Mouse (Mus musculus) mouse embryonic stem cell (cell line): Measurements from ENCODE around the gene Rce1.

ENCODE experiments used
- in situ Hi-C, 2 experiments: fragments of 300-500 bp; cut with MboI; formaldehyde crosslinking; loops; 1 replicate in 1 of 2; 3 replicates in 1 of 2; pipeline ENCODE4 v1.14.3; 2019 to 2020; ENCODE audit warnings: low sequenced_read_pairs in 2 of 2, low pct_unique_long_range_greater_than_20kb in 1 of 2, mixed read lengths in 1 of 2; ENCODE audit not compliant: unreplicated experiment in 1 of 2

Gene Rce1

DNA sequence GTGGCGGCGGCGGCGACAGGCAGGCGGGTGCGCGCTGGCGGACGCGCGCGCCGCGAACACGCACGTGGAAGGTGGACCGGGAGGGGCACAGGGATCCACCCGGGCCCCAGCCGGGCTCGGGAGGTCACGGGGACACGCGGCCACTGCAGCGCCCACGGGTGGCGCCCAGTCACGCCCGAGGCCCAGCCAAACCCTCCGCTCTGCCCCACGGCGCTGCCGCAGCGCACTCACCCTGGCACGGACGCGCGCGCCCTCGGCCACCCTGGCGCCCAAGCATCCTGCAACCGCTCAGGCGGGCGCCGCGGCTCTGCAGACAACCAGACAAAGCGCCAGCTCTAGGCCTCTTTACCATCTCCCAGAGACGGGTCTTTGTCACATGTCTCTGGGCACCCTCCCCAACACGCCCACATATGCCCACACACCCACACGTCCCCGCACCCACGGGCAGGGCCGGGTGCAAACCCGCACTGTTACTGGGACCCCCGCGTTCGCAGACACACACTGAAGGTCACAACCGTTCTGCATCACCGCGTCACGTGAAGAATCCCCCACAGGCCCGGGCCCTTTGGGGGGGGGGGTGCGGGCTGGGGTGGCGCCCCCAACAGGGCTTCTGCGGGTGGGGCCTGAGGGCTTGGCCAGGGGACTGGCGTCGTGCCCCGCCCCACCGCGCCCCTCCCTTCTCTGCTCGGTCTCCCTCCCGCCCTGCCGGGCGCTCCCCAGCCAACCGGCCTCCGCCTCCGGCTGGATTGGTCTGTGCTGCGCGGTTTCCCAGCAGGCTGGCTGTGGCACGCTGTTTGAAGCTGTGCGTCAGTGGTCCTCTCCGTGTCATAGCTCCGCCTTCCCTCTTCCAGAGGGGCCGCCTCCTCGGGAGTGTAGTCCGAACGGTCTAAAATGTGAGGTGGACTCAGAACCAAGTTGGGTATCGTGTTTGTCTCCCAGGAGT lies 10.0 kb downstream of the Rce1 start, which contains the start of gene Lrfn4:
Lrfn4 (minus strand) TSS at position 517 of the 943 bp plus-strand sequence.
- in situ Hi-C loops: no loop called here

DNA sequence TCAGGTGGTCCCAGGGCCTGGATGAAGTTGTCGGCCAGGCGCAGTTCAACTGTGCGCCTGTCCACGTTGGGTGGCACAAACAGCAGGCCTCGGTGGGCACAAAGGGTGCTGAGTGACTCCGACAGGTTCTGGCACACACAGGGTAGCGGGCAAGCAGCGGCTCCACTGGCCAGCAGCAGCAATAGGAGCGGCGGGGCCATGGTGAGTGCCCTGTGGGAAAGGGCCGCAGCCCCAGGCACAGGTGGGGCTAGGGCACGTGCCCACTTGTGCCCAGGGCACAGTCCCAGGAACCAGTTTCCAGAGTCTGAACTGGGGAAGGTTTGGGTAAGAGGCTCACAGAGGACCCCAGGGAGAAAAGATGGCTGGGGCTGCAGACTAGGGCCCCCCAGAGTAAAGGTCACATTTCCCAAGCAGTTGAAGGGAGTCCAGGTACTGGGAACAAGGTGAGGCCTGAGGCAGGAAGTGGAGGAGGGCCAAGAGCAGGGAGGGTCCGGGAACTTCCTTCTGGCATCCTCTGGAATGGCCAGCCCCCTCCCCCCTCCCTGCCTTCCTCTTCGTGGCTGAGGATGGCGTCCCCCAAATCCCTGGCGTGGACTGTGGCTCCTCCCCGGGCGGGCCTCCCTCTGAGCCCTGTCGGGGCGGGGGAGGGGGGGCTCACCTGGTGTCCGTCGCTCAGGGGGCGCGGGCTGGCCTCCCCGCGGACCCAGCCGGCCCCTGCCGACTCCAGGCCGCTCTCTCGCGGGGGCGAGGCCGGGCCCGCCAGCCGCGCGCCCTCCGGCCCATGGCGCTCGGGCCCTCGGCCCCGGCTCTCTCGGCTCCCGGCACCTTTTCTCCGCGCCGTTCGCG lies 10.9 kb downstream of the Rce1 start:
- in situ Hi-C loops: no loop called here

DNA sequence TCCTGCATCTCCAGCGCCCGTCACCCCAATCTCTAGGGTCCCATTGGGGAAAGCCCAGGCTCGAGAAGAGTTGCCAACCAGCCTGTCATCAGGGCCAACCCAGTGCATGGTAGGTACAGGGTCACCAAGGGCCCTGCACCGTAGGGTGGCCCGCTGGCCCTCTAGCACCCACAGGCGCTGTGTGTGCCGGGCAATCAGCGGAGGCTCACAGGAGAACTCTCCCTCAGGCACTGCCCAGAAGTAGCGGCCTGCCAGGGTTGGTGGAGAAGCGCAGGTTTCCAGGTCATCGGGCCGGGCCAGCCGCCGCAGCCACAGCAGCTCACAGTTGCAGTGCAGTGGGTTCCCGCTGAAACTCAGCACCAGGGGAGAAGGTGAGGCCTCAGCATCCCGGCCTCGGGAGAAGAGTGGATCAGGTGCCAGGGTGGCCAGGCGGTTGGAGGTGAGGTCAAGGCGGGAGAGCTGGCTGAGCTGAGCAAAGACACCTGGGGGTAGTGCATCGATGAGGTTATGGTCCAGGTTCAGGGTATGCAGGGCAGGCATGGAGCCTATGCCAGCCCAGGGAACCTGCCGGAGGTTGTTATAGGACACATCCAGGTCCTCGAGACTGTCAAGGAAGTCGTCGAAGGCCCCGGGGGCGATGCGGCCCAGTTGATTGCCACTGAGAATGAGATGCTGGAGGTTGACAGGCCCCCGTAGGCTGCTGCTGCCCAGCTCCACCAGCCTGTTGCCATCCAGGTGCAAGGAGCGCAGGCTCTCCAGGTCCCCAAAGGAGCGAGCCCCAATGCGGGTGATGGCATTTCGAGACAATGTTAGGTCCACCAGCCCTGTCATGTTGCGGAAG lies 11.8 kb downstream of the Rce1 start:
- in situ Hi-C loops: no loop called here

DNA sequence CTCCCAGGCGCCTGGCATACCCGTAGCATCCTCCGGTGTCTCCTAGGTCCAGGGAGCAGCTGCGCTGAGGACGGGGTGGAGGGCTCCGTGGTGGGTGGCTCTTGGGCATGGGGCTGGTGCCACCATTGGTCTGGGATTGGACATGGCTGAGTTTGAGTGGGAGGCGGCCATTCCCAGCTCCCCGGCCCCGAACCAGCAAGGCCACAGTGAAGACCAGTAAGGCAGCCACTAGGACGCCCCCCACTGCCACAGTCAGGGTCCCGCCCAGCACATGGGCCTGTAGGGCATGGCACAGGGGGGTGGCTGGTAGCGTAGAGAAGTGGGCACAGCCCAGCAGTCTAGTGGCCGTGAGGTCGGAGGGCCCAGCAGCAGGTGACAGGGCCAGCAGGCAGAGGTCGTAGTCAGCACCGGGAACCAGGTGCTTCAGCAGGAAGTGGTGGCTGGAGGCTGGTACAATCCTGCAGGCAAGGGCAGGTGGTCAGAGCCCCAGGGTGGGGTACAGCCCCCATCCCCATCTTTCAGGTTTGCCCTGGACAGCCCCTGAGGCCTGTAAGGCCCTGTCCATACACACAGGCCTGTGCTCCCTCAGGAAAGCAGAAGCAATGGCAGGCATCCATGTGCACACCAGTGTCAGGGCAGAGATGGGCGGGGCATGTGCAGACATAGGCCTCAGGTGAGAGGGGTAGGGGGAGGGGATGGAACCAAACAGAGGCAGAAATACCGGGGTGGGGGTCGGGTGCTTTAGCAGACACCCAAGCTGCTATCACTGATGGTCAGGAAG lies 13.1 kb downstream of the Rce1 start:
- in situ Hi-C loops: no loop called here

DNA sequence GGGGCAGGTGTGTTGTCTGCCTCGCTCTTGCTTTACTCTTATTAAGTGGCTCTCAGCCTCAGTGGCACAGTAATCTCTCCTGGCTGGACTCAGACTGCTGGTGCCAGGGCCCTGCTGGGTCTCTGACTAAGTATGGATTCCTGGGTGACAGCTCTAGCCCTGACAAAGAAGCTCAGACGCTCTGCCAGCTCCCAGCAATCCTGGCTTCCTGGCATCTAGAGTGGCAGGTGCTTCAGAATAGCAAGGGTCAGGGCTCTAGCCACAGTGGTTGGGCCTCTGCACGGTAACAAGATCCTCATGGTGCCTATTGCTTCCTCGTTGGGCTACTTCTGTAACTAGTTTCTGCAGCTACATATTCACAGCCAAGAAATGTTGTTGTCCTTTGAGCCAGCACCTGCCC lies 15.3 kb downstream of the Rce1 start:
- in situ Hi-C loops: no loop called here

DNA sequence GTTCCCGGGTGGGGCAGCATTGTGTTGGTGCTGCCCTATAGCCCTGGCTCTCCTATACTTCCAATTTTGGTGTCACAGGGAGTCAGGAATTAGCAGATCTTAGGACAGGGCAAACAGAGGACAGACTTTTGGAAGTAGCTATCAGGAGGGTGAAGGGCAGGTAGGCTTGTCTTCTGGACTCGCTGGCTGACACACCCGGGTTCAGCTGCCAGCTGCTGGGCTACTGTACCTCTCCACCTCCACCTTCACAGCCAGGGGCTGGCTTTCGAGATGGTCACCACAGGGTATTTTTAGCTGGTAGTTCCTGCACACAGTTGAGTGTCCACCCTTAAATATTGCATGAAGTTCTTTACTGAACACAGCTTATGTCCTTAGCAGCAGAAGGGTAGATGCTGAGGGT lies 16.9 kb downstream of the Rce1 start:
- in situ Hi-C loops: no loop called here

DNA sequence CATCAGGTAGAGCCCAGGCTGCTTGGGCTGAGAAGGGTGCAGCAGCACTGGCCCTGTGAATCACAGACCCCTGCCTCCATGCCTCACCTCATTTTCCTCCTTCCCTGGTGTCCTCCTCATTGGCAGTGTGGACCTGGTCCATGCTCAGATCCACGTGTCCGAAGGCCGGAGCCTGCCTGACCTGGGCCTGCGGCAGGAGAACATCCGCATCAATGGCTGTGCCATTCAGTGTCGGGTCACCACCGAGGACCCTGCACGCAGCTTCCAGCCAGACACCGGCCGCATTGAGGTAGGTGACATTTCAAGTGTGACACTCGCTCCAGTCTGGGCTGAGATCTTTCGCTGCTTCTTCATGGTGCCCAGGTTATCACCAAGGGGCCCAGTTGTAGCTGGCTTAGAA lies 18.0 kb downstream of the Rce1 start:
- in situ Hi-C loops: no loop called here

DNA sequence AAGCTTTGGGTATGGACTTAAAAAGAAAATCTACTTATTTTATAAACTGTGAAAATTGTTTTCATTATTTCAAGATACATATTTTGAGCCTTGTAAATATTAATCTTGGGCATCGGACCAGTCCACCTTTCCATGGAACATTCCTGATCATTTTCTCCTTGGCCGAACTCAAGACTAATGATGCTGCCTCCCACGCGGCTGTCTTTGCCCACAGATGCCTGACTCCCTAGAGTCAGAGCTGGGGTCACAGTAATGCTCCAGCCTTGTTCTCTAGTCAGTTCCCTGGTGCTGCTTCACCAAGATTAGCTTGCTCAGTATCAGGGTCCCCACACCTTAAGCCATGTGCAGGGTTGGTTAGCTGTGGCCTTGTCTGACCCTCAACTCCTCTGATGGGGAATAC lies 19.8 kb downstream of the Rce1 start:
- in situ Hi-C loops: no loop called here

DNA sequence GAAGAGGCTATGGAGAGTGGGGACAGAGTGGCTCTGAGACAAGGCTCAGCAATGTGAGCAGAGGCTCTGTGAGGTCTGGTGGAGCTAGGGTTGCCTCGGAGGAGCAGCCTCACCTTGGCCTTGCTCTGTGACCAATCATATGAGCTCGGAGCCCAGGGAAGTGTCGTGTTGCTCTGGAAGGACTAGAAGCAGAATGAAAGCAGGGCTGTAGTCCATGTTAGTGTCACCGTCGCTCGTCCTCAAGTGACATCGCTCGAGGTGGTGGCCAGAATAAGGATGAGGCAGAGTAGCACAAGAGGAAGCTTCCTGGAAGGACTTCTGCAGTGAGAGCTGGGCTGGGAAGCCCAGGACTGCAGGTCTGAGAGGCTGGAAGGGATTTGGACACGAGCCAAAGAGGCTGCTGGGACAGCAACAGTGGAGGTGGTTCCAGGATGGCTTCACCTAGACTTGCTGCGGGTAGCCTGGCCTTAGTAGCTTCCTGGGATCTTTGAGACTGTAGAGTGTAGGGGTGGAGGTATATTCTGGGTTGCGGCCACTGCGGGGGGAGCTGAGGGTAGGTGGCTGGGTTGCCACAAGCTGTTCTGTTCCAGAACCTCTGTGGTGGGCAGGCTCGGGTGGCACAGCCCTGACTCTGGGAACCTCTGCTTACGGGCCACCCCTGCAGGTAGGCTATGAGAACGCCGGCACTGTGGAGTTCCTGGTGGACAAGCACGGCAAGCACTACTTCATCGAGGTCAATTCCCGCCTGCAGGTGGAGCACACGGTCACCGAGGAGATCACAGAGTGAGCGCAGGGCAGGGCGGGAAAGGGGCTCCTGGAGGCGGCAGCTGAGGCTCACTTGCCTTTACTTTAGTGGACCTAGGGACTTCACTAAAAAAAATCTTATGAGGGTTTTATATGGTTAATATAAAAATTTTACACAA lies 21.4 kb downstream of the Rce1 start:
- in situ Hi-C loops: no loop called here

DNA sequence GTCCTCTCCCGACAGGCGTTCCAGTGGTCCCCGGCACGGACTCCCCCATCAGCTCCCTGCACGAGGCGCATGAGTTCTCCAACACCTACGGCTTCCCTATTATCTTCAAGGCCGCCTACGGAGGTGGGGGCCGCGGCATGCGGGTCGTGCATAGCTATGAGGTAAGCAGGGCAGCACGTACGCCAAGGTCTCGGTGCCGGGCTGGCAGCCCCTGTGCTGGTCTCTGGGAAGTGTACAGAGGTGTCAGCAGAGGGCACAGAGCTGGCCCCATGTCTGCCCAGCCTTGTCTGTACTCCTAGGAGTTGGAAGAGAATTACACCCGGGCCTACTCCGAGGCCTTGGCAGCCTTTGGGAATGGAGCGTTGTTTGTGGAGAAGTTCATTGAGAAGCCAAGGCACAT lies 23.0 kb downstream of the Rce1 start:
- in situ Hi-C loops: no loop called here

DNA sequence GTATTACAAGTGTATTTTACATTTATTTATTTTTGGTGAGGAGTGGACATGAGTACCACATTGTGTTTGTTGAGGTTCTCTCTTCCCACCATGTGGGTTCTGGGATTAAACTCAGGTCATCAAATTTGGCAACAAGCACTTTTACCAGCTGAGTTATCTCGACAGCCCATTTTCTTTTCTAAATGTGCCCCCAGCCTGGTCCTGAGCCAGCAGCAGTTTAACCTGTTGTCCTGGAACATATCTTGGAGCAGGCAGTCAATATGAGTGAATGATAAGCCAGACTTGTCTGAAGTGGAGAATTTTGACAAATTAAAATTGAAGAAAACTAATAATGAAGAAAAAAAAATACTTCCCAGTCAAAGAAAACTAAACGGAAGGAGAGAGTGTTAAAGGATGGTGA lies 29.4 kb downstream of the Rce1 start:
- in situ Hi-C loops: no loop called here

DNA sequence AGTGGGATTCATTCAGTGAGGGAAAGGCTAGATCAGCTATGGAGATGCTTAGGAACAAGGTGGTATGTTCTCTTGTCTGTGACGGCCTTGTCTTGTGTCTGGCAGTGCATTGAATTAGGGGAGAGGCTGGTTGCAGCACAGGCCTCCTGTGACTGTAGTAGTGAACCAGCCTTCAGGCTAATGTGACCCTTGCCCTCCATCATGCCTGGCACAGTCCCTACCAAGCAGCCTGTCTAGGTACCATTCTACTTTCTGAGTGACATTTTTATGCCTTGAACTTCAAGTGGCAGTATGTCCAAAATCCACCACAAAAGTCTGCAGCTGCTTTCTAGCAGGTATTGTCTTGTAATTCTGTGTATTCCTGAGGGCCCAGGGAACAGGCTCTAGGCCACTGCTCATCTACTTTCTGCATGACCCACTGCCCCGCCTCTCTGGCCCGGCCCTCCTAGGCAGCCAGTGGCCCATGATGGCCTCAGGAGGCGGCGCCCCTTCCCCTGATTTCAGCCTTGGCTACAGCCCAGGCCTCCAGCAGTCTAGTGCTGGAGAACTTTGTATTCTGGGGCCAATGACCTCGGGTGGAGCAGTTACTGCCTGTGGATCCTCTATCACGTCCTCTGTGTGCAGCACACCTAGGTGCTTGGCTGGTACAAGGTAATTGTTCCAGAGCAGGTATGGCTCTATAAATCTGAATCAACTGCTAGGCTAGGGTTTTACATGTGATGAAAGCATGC lies 31.5 kb downstream of the Rce1 start:
- in situ Hi-C loops: no loop called here

DNA sequence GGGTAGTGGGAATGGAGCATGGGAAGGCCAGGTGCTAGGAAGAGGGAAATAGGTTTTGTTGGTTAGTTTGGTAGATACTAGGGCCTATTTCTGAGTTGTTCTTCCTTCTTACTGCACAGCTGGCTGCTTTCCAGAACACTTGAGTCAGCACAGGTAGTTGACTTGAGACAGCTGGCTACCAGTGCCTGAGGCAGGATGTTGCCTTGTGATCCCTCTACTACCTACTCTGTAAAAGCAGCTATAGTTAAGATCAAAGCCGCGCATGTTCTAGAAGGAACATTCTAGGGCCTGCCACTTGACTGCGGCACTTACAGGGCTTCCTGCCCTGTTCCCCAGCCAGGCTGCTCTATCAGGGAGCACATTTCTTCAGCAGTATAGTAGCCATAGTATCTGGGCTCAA lies 35.4 kb downstream of the Rce1 start:
- in situ Hi-C loops: no loop called here

DNA sequence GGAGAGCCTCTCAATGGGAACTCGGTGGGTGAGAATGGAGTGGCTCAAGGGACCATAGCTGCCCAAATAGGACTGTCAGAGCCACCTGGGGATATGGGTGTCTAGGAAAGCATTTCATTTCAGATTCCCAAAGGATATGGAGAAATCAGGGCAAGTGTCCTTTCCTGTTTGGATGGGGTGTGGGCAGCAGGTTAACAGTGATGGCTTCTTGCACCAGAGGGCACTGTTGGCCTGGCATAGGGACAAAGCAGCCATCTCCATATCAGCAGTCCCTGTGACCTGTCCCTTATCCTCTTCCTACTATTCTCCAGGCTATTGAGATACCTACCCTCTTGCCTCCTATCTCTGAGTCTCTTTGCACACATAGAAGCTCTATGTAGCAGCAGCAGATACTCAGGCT lies 36.4 kb downstream of the Rce1 start:
- in situ Hi-C loops: no loop called here

DNA sequence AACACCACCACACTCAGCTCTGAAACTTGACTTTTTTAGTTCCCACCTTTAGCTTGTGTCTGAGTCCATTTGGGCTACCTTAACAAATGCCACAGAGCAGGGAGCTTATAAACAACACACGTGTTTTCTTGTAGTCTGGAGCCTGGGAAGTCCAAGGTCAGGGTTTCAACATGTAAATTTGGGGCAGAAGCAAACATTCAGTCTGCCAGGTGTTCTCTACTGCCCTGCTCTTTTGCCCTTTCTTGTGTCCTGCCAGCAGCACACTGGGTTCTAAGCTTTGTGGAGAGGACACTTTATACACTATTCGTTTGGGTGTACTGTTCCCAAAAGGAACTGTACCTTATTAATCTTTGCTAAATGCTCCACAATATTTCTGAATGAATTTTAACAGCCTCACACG lies 37.0 kb downstream of the Rce1 start:
- in situ Hi-C loops: no loop called here

DNA sequence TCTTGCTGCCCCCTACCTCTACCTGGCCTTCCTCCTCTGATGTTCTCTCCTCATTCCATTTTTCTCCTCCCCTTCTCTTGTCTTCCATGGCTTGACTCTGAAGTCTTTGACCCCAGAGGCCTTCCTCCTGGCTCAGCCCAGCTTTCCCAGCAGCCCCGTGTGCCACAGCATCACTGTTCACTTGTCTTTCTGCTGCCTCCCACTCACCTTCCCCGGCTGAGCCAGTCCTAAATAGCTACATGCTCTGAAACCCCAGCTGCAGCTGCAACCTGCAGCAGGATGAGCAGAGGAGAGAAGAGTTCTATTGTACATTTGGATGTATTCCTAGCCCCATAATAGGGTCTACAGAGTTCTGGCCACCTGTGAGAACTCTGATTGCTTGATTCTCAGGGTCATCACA lies 38.0 kb downstream of the Rce1 start:
- in situ Hi-C loops: no loop called here
